Mouse (Mus musculus): ENCODE measurements around the gene Gab1. TPM values are rescaled to one million over a fixed set of nuclear protein-coding genes. Genes with fewer than 3 reads are reported as not detected.

The Gab1 gene
- polyA plus RNA-seq, 1 experiment from 2014 or later = 13.1 TPM

- no peak overlapping the region for H3K27ac ChIP-seq
- H3K9ac ChIP-seq = no peak overlapping the region
- no peaks in the 10 kb centered on the region for H3K27me3 ChIP-seq (replicated peaks)
- no peak for ATAC-seq
- H3K9me3 ChIP-seq (replicated peaks) = no peaks in the 10 kb centered on the region
- peaks cover 31% of the 10 kb centered on the region; the same call in 1 of the 2 replicates for H3K36me3 ChIP-seq
- H3K4me2 ChIP-seq = no peak overlapping the region
- H3K4me3 ChIP-seq = no peak overlapping the region
- 70% methylated on average over 2 of the region's 2 CpGs for WGBS (ENCODE audit: insufficient replicate concordance)
- H3K4me1 ChIP-seq = peaks cover 14% of the 10 kb centered on the region; the same call in 1 of the 2 replicates
Measured at GRCm38 (mm10) chr8:80817065-80817464, 63.3 kb downstream of the Gab1 start.

- no peak overlapping the region for H3K4me2 ChIP-seq
- H3K36me3 ChIP-seq = peaks cover 40% of the 10 kb centered on the region
- no peaks in the 10 kb centered on the region for H3K9me3 ChIP-seq (replicated peaks)
- WGBS (ENCODE audit: insufficient replicate concordance) = 78% methylated on average over 6 of the region's 6 CpGs
- H3K27ac ChIP-seq = no peak overlapping the region
- no peaks in the 10 kb centered on the region for H3K27me3 ChIP-seq (replicated peaks)
- no peak for ATAC-seq
- peaks cover 19% of the 10 kb centered on the region for H3K4me1 ChIP-seq
- no peak overlapping the region for H3K4me3 ChIP-seq
- H3K9ac ChIP-seq = no peak overlapping the region
Measured at GRCm38 (mm10) chr8:80815179-80815578, 65.1 kb downstream of the Gab1 start.

DNA sequence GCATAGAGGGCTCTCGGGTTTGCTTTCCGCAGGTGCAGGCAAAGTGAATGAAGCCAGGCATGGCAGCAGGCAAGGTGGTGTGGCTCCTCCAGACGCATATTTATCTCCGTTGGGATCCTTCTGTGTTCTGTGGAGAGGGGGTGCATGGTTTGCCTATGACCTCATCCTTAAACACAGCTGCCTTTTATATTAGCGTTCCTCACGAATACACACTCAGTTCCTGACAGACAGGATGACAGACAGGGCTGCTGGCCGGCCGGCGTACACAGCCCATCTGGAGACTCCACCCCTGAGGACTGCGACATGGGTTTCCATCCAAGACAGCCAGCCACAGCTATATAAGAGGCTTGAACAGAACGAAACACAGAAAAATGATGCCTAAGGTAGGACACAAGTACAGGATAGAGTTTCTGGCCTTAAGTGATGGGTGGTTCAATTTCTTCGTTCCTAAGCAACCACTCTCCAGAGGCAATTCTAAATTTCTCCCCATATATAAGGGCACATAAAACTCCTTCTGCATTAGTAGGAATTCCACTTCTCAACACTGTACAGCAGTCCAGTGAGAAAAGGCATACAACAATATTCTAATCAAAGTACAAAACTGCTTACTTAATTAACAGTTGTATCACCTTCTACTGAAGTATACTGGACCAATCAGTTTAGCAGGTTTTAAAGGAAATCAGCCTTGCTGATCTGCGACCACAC lies 66.1 kb downstream of the Gab1 start:
- Histone ChIP-seq H3K27ac (no peak overlapping the region), H3K4me3 (no peak overlapping the region), H3K36me3 (peaks cover 35% of the 10 kb centered on the region), H3K27me3 (replicated peaks) (no peaks in the 10 kb centered on the region), H3K4me2 (no peak overlapping the region), H3K9me3 (replicated peaks) (no peaks in the 10 kb centered on the region), H3K4me1 (peaks cover 19% of the 10 kb centered on the region), H3K9ac (no peak overlapping the region)
- 72% methylated on average over 13 of the region's 13 CpGs for WGBS (ENCODE audit: insufficient replicate concordance)
- no peak; the same call in 1 of the 2 replicates for ATAC-seq

DNA sequence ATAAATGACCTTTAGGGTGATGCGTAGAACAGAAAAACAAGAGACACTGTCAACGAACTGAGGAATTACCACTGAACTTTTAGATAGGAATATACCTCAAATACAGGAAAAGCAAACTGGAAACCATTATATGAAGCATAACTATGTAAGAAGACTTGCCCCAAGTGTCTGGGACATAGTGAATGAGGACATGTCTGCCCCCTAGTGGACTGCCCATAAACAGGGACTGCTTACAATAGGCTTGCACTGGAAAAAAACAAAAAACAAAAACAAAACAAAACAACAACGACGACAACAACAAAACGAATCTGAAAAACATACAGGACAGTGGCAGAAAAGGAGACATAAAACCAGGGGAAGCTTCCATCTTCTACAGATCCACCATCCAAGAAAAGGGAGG lies 66.9 kb downstream of the Gab1 start:
- no peak for ATAC-seq
- Histone ChIP-seq H3K9ac (no peak overlapping the region), H3K4me2 (no peak overlapping the region), H3K27me3 (replicated peaks) (no peaks in the 10 kb centered on the region), H3K9me3 (replicated peaks) (no peaks in the 10 kb centered on the region), H3K27ac (no peak overlapping the region), H3K36me3 (peaks cover 34% of the 10 kb centered on the region), H3K4me3 (no peak overlapping the region), H3K4me1 (peaks cover 16% of the 10 kb centered on the region)
- 67% methylated on average over 5 of the region's 5 CpGs for WGBS (ENCODE audit: insufficient replicate concordance)

DNA sequence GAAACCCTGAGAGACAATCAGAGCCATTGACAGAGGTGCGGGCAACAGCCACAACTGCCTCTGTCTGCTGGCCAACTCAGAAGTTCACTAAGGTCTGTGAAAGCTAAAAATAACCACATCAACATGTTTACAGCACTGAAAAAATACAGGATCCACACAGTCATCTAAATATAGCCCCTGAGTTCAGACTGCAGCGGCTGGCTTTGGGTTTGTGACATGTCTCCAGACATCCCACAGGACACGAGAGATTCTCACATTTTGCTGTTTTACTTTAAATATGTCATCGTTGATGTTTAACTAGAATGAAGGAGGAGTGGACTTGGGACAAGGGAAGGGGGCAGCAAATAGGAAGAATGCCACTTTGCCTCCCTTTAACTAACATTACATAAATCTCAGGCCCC lies 68.7 kb downstream of the Gab1 start:
- H3K4me3 ChIP-seq = no peak overlapping the region
- no peak overlapping the region for H3K9ac ChIP-seq
- peaks cover 16% of the 10 kb centered on the region for H3K4me1 ChIP-seq
- H3K36me3 ChIP-seq = peaks cover 30% of the 10 kb centered on the region
- no peaks in the 10 kb centered on the region for H3K27me3 ChIP-seq (replicated peaks)
- peak overlapping the region; percentile 45; the same call in 1 of the 2 replicates for H3K27ac ChIP-seq
- H3K4me2 ChIP-seq = no peak overlapping the region
- no peaks in the 10 kb centered on the region for H3K9me3 ChIP-seq (replicated peaks)
- 66% methylated on average over 4 of the region's 4 CpGs for whole genome bisulfite sequencing (ENCODE audit: insufficient replicate concordance)
- no peak for ATAC-seq

DNA sequence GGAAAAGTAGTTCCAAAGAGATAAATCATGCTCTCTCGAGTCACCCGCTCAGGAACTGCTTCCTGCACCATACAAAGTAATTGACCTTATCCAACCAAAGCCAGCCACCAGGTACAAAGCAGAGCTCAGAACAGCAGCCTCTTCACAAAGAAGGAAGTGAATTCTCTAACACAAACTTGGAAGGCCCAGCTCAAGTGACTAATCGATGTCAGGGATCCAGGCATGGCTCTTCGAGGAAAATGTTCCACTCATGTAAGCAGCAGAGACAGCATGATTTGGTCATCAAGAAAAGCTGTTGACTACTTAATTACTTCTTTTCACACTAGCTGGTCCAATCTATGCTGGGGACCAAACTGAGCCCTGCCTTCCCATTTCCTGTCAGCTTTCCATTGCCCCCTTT lies 69.4 kb downstream of the Gab1 start:
- H3K4me3 ChIP-seq = no peak overlapping the region
- peak overlapping the region; percentile 45; the same call in 1 of the 2 replicates for H3K27ac ChIP-seq
- no peaks in the 10 kb centered on the region for H3K27me3 ChIP-seq (replicated peaks)
- H3K4me2 ChIP-seq = no peak overlapping the region
- 67% methylated on average over 4 of the region's 4 CpGs for WGBS (ENCODE audit: insufficient replicate concordance)
- H3K4me1 ChIP-seq = peaks cover 16% of the 10 kb centered on the region
- ATAC-seq = no peak
- no peak overlapping the region for H3K9ac ChIP-seq
- no peaks in the 10 kb centered on the region for H3K9me3 ChIP-seq (replicated peaks)
- H3K36me3 ChIP-seq = peaks cover 30% of the 10 kb centered on the region

DNA sequence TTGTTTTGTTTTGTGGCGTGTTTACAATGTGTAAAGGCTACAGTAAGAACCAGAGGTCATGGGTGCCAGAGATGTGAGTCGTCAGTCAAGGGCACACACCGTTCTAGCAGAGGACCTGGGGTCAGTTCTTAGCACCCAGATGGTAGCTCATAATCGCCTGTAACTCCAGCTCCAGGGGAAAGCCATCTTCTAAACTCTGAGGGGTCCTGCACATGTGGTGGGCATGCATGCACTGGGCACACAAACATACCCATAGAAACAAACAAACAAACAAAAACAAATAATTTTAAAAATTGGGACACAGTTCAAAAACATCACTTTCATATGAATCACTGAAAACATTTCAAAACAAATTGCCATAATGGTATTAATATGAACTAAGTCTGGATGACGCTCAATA lies 69.9 kb downstream of the Gab1 start:
- H3K4me1 ChIP-seq = peaks cover 16% of the 10 kb centered on the region
- no peak overlapping the region for H3K4me2 ChIP-seq
- no peaks in the 10 kb centered on the region for H3K27me3 ChIP-seq (replicated peaks)
- no peak for ATAC-seq
- 88% methylated on average over 5 of the region's 5 CpGs for WGBS (ENCODE audit: insufficient replicate concordance)
- no peaks in the 10 kb centered on the region for H3K9me3 ChIP-seq (replicated peaks)
- no peak overlapping the region for H3K9ac ChIP-seq
- H3K4me3 ChIP-seq = no peak overlapping the region
- peaks cover 29% of the 10 kb centered on the region for H3K36me3 ChIP-seq
- no peak overlapping the region for H3K27ac ChIP-seq

- no peak overlapping the region; the same call in 1 of the 2 replicates for H3K4me2 ChIP-seq
Measured at GRCm38 (mm10) chr8:80807807-80808505, 72.4 kb downstream of the Gab1 start.

DNA sequence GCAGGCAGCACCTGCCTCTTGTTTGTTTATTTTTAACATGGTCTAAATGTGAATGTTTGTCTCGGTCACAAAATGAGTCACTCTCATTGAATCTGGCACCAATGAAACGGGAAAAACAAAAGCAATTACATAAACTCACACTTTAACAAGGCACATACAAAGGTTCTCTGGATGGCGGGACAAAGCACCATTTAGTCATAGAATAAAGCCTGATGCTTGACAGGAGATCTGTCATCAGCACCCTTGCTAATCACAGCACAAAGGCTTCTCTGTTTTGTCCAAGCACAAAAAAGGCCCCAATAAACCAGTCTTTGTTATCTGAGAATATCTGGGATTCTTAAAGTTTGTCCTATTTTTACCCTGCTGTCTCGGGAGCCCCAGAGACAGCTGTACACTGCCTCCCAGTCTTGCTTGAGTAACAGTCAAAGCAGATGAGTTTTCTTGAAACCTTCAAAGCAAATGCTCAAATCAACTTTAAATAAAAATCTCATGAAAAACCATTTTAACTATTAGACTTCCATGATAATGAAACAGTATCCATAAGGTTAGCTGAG lies 76.2 kb downstream of the Gab1 start:
- H3K9me3 ChIP-seq (replicated peaks) = no peaks in the 10 kb centered on the region
- no peak overlapping the region for H3K4me3 ChIP-seq
- ATAC-seq = no peak
- 66% methylated on average over 4 of the region's 4 CpGs for WGBS (ENCODE audit: insufficient replicate concordance)
- H3K27me3 ChIP-seq (replicated peaks) = no peaks in the 10 kb centered on the region
- no peak overlapping the region for H3K9ac ChIP-seq
- H3K36me3 ChIP-seq = peaks cover 60% of the 10 kb centered on the region
- no peak overlapping the region for H3K27ac ChIP-seq
- no peaks in the 10 kb centered on the region for H3K4me1 ChIP-seq
- no peak overlapping the region for H3K4me2 ChIP-seq

More at GRCm38 (mm10) chr8:80807807-80808505, 72.4 kb downstream of the Gab1 start:
- Histone ChIP-seq H3K27me3 (replicated peaks) (no peaks in the 10 kb centered on the region), H3K4me1 (peaks cover 16% of the 10 kb centered on the region), H3K9me3 (replicated peaks) (no peaks in the 10 kb centered on the region), H3K36me3 (peaks cover 33% of the 10 kb centered on the region), H3K27ac (no peak overlapping the region; the same call in 1 of the 2 replicates), H3K9ac (no peak overlapping the region), H3K4me3 (no peak overlapping the region)
- 54% methylated on average over 13 of the region's 13 CpGs for WGBS (ENCODE audit: insufficient replicate concordance)
- no peak for ATAC-seq

GRCm38 (mm10) chr8:80798778-80799177 lies 81.5 kb downstream of the Gab1 start:
- Histone ChIP-seq H3K36me3 (peaks cover 82% of the 10 kb centered on the region), H3K4me1 (no peaks in the 10 kb centered on the region), H3K9ac (no peak overlapping the region), H3K9me3 (replicated peaks) (no peaks in the 10 kb centered on the region), H3K27me3 (replicated peaks) (no peaks in the 10 kb centered on the region), H3K4me3 (no peak overlapping the region), H3K27ac (no peak overlapping the region), H3K4me2 (no peak overlapping the region)
- WGBS (ENCODE audit: insufficient replicate concordance) = 90% methylated on average over 3 of the region's 3 CpGs
- no peak for ATAC-seq

GRCm38 (mm10) chr8:80798198-80798777 lies 82.0 kb downstream of the Gab1 start:
- H3K4me3 ChIP-seq = no peak overlapping the region
- WGBS (ENCODE audit: insufficient replicate concordance) = 88% methylated on average over 7 of the region's 7 CpGs

DNA sequence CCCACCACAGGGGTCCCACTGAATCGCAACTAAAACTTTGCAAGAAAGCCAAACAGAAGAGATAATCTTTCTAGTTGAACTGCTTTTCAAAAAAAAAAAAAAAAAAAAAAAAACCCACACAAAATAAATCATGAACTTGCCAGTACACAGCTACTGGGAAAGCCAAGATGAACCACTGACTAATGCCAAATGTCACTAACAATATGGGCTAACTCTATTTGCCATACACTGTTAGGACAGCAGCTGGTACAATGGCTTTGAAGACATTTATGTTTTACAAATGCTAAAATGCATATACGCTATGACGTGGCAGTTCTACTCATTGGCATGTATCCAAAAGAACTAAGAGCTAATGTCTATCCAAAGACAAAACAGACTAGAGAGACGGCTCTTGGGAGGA lies 84.2 kb downstream of the Gab1 start:
- Histone ChIP-seq H3K27ac (no peak overlapping the region), H3K36me3 (peaks cover 77% of the 10 kb centered on the region), H3K4me2 (no peak overlapping the region), H3K9me3 (replicated peaks) (no peaks in the 10 kb centered on the region), H3K4me3 (no peak overlapping the region), H3K4me1 (no peaks in the 10 kb centered on the region; the same call in 1 of the 2 replicates), H3K27me3 (replicated peaks) (no peaks in the 10 kb centered on the region), H3K9ac (no peak overlapping the region)
- no peak for ATAC-seq
- WGBS (ENCODE audit: insufficient replicate concordance) = 80% methylated on average over 4 of the region's 4 CpGs

More at GRCm38 (mm10) chr8:80798198-80798777, 82.0 kb downstream of the Gab1 start:
- no peak overlapping the region for H3K9ac ChIP-seq
- H3K4me1 ChIP-seq = no peaks in the 10 kb centered on the region
- H3K9me3 ChIP-seq (replicated peaks) = no peaks in the 10 kb centered on the region
- no peak overlapping the region for H3K4me2 ChIP-seq
- no peaks in the 10 kb centered on the region for H3K27me3 ChIP-seq (replicated peaks)
- H3K27ac ChIP-seq = no peak overlapping the region
- no peak for ATAC-seq
- peaks cover 79% of the 10 kb centered on the region for H3K36me3 ChIP-seq

All from liver, embryonic 12.5 days (tissue).